Mouse (Mus musculus) ZHBTc4 (cell line): ENCODE results near the gene Fam185a.

Experiments used
- DNase-seq: peaks from one replicate; pipeline ENCODE4 v3.0.0-alpha.2; 2011; ENCODE audit warnings: low read depth, low spot score

The Fam185a gene

GRCm38 (mm10) chr5:21493294-21493999, 68.7 kb downstream of the Fam185a start:
- DNase-seq: no peak

GRCm38 (mm10) chr5:21494781-21495180, 70.0 kb downstream of the Fam185a start:
- DNase-seq: no peak

GRCm38 (mm10) chr5:21496321-21496720, 71.6 kb downstream of the Fam185a start:
- DNase-seq: no peak

GRCm38 (mm10) chr5:21496881-21497280, 72.1 kb downstream of the Fam185a start:
- DNase-seq: no peak

GRCm38 (mm10) chr5:21498490-21498889, 73.7 kb downstream of the Fam185a start:
- DNase-seq: no peak

- DNase-seq: no peak
Measured at GRCm38 (mm10) chr5:21498925-21499324, 74.2 kb downstream of the Fam185a start.

GRCm38 (mm10) chr5:21500133-21500532, 75.4 kb downstream of the Fam185a start:
- no peak for DNase-seq

GRCm38 (mm10) chr5:21500941-21501340, 76.2 kb downstream of the Fam185a start:
- no peak for DNase-seq

GRCm38 (mm10) chr5:21502936-21503610, 78.3 kb downstream of the Fam185a start:
- no peak for DNase-seq

GRCm38 (mm10) chr5:21505159-21505558, 80.4 kb downstream of the Fam185a start:
- DNase-seq: no peak

GRCm38 (mm10) chr5:21506887-21507286, 82.1 kb downstream of the Fam185a start:
- DNase-seq: no peak

GRCm38 (mm10) chr5:21509801-21510200, 85.0 kb downstream of the Fam185a start:
- no peak for DNase-seq

- DNase-seq: no peak
Measured at GRCm38 (mm10) chr5:21513363-21513762, 88.6 kb downstream of the Fam185a start.

GRCm38 (mm10) chr5:21517562-21517961, 92.8 kb downstream of the Fam185a start:
- no peak for DNase-seq

- DNase-seq: no peak
Measured at GRCm38 (mm10) chr5:21518207-21518606, 93.4 kb downstream of the Fam185a start.

- DNase-seq: no peak
Measured at GRCm38 (mm10) chr5:21519166-21519565, 94.4 kb downstream of the Fam185a start.

- DNase-seq: no peak
Measured at GRCm38 (mm10) chr5:21526835-21527485, 102.2 kb downstream of the Fam185a start.

GRCm38 (mm10) chr5:21527488-21527911, 102.7 kb downstream of the Fam185a start:
- no peak for DNase-seq

GRCm38 (mm10) chr5:21528068-21528842, 103.5 kb downstream of the Fam185a start:
- no peak for DNase-seq

- no peak for DNase-seq
Measured at GRCm38 (mm10) chr5:21529110-21529720, 104.5 kb downstream of the Fam185a start.
